Mouse (Mus musculus) heart, postnatal 0 days (tissue): ENCODE results near the gene Utp3.

Experiments used
- CTCF ChIP-seq: IDR thresholded peaks from 2 replicates; pipeline ENCODE4 v1.5.1; 2016; ENCODE audit warnings: antibody characterized with exemption, control low read depth, low read depth
- EP300 ChIP-seq: IDR thresholded peaks from 2 replicates; pipeline ENCODE4 v1.6.1; 2016; ENCODE audit warnings: antibody characterized with exemption, low read depth

DNA sequence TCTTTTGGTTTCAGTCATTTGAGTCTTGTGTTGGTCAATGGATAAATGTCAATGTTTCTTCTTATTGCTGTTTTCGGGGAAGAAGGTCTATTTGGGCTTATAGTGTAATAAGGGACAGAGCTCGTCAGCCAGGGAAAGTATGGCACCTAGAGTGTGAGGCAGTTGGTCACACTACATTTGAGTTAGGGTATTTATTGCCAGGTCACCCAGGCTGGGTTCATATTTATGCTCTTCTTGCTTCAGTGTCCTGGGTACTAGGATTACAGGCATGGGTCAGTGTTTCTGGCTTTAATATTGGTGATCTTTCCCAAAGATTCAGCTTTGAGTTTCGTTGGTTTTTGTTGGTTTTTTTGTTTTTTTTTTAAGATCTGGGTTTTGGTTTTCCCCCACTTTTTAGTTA is 48.5 kb downstream of the Utp3 start:
- TF ChIP-seq CTCF (no peak), EP300 (no peak)
